Mouse (Mus musculus) stomach, embryonic 15.5 days (tissue): ENCODE results near the gene Tcl1b3. TPM values are rescaled to one million over a fixed set of nuclear protein-coding genes. Genes with fewer than 3 reads are reported as not detected.

Experiments
- polyA plus RNA-seq: library from polyadenylated mRNA; unstranded; fragments of >200 nt; fragmentation: Nextera tagmentation; extraction: Ambion mirVana; gene quantifications from 2 replicates; pipeline ENCODE4 v1.2.1, GENCODE M21; 2015

Gene Tcl1b3
- polyA plus RNA-seq, 1 experiment from 2014 or later: not detected

Other genes starting within 250 kb of the Tcl1b3 start
- 0.70 and 0.99 TPM in 2 replicates for gene Syne3, start 181.2 kb upstream of the Tcl1b3 start, polyA plus RNA-seq
- gene Glrx5, start 158.4 kb upstream of the Tcl1b3 start, polyA plus RNA-seq: 159 and 193 TPM in 2 replicates
- not detected in 2 replicates for gene Tcl1b2, start 45.0 kb upstream of the Tcl1b3 start, polyA plus RNA-seq
- gene Tcl1b1, start 31.4 kb upstream of the Tcl1b3 start, polyA plus RNA-seq: not detected in 2 replicates
- not detected in 2 replicates for gene Tcl1b5, start 14.7 kb upstream of the Tcl1b3 start, polyA plus RNA-seq
- not detected in 2 replicates for gene Tcl1b4, start 10.9 kb downstream of the Tcl1b3 start, polyA plus RNA-seq
- not detected in 2 replicates for gene Tcl1, start 31.8 kb downstream of the Tcl1b3 start, polyA plus RNA-seq
- gene Tunar, start 142.8 kb downstream of the Tcl1b3 start, polyA plus RNA-seq: 0.13 TPM in 2 replicates